Mouse (Mus musculus) ovary, postnatal 10 days (tissue): ENCODE measurements around the gene Ahnak2.

ENCODE experiments used
- DNase-seq: peaks from one replicate; pipeline ENCODE4 v3.0.0; 2022; ENCODE audit warnings: low spot score

The Ahnak2 gene

GRCm38 (mm10) chr12:112796551-112797510 is 5.6 kb downstream of the Ahnak2 start:
- no peak for DNase-seq

- DNase-seq = no peak
These were observed 6.9 kb downstream of the Ahnak2 start for GRCm38 (mm10) chr12:112795466-112796104.

GRCm38 (mm10) chr12:112794998-112795397 is 7.5 kb downstream of the Ahnak2 start:
- DNase-seq = no peak

GRCm38 (mm10) chr12:112794356-112794816 is 8.1 kb downstream of the Ahnak2 start:
- no peak for DNase-seq

GRCm38 (mm10) chr12:112793601-112794355 is 8.7 kb downstream of the Ahnak2 start:
- DNase-seq = no peak

- no peak for DNase-seq
These were observed 11.4 kb downstream of the Ahnak2 start for GRCm38 (mm10) chr12:112791026-112791425.

- no peak for DNase-seq
These were observed 28.0 kb downstream of the Ahnak2 start for GRCm38 (mm10) chr12:112774481-112774880.

- DNase-seq = no peak
These were observed 28.4 kb downstream of the Ahnak2 start for GRCm38 (mm10) chr12:112774026-112774425.

- DNase-seq = no peak
These were observed 29.1 kb downstream of the Ahnak2 start for GRCm38 (mm10) chr12:112773366-112773765.

GRCm38 (mm10) chr12:112772306-112772705 is 30.2 kb downstream of the Ahnak2 start:
- DNase-seq = no peak

GRCm38 (mm10) chr12:112770396-112770795 is 32.1 kb downstream of the Ahnak2 start:
- DNase-seq = no peak

GRCm38 (mm10) chr12:112769751-112770150 is 32.7 kb downstream of the Ahnak2 start:
- DNase-seq = no peak

GRCm38 (mm10) chr12:112769031-112769430 is 33.4 kb downstream of the Ahnak2 start:
- DNase-seq = no peak

- no peak for DNase-seq
These were observed 34.3 kb downstream of the Ahnak2 start for GRCm38 (mm10) chr12:112768166-112768565.

GRCm38 (mm10) chr12:112767036-112767890 is 35.2 kb downstream of the Ahnak2 start:
- no peak for DNase-seq

- no peak for DNase-seq
These were observed 35.9 kb downstream of the Ahnak2 start for GRCm38 (mm10) chr12:112766586-112766985.

GRCm38 (mm10) chr12:112764991-112765390 is 37.5 kb downstream of the Ahnak2 start:
- no peak for DNase-seq

GRCm38 (mm10) chr12:112764141-112764540 is 38.3 kb downstream of the Ahnak2 start:
- no peak for DNase-seq

- no peak for DNase-seq
These were observed 39.3 kb downstream of the Ahnak2 start for GRCm38 (mm10) chr12:112763176-112763575.

GRCm38 (mm10) chr12:112762018-112762417 is 40.4 kb downstream of the Ahnak2 start:
- no peak for DNase-seq

GRCm38 (mm10) chr12:112761411-112761810 is 41.0 kb downstream of the Ahnak2 start:
- no peak for DNase-seq
